Mouse (Mus musculus): ENCODE results near the gene Kcnn4. TPM values are rescaled to one million over a fixed set of nuclear protein-coding genes. Genes with fewer than 3 reads are reported as not detected.

Kcnn4 gene
- polyA plus RNA-seq, 1 experiment from 2014 or later: 0.56 TPM

GRCm38 (mm10) chr7:24382730-24383372 lies 12.8 kb downstream of the Kcnn4 start:
- Histone ChIP-seq H3K9me3 (no peaks in the 10 kb centered on the region), H3K36me3 (no peaks in the 10 kb centered on the region), H3K4me1 (0 out of 2 replicates have a peak, but pooled peaks cover 3% of the 10 kb centered on the region), H3K9ac (replicated peaks) (no peak overlapping the region), H3K27ac (replicated peaks) (no peak overlapping the region), H3K4me3 (no peak overlapping the region), H3K27me3 (no peaks in the 10 kb centered on the region), H3K4me2 (replicated peaks) (no peak overlapping the region)
- no peak for ATAC-seq (replicated peaks)
- WGBS: 82% methylated on average over 16 of the region's 16 CpGs

- no peak for ATAC-seq (replicated peaks)
- no peak overlapping the region for H3K4me3 ChIP-seq
- no peaks in the 10 kb centered on the region for H3K9me3 ChIP-seq
- no peak overlapping the region for H3K9ac ChIP-seq (replicated peaks)
- no peak overlapping the region for H3K4me2 ChIP-seq (replicated peaks)
- 66% methylated on average over 6 of the region's 6 CpGs for WGBS
- 0 out of 2 replicates have a peak, but pooled peaks cover 3% of the 10 kb centered on the region for H3K4me1 ChIP-seq
- H3K27ac ChIP-seq (replicated peaks): no peak overlapping the region
- H3K27me3 ChIP-seq: no peaks in the 10 kb centered on the region
- no peaks in the 10 kb centered on the region for H3K36me3 ChIP-seq
Measured at GRCm38 (mm10) chr7:24384070-24384469, 14.0 kb downstream of the Kcnn4 start.

- 0 out of 2 replicates have a peak, but pooled peaks cover 3% of the 10 kb centered on the region for H3K4me1 ChIP-seq
- WGBS: 9% methylated on average over 11 of the region's 11 CpGs
- H3K27me3 ChIP-seq: no peaks in the 10 kb centered on the region
- no peak overlapping the region for H3K9ac ChIP-seq (replicated peaks)
- H3K4me2 ChIP-seq (replicated peaks): peak overlapping the region; percentile 27
- no peak overlapping the region for H3K27ac ChIP-seq (replicated peaks)
- no peaks in the 10 kb centered on the region for H3K9me3 ChIP-seq
- ATAC-seq (replicated peaks): peak; percentile 55
- no peaks in the 10 kb centered on the region for H3K36me3 ChIP-seq
- H3K4me3 ChIP-seq: no peak overlapping the region
Measured at GRCm38 (mm10) chr7:24384827-24385226, 14.8 kb downstream of the Kcnn4 start.

- no peak overlapping the region for H3K4me3 ChIP-seq
- 89% methylated on average over 10 of the region's 10 CpGs for WGBS
- H3K27me3 ChIP-seq: no peaks in the 10 kb centered on the region
- no peak overlapping the region for H3K4me2 ChIP-seq (replicated peaks)
- H3K27ac ChIP-seq (replicated peaks): no peak overlapping the region
- 0 out of 2 replicates have a peak, but pooled peaks cover 3% of the 10 kb centered on the region for H3K4me1 ChIP-seq
- ATAC-seq (replicated peaks): no peak
- H3K9ac ChIP-seq (replicated peaks): no peak overlapping the region
- no peaks in the 10 kb centered on the region for H3K9me3 ChIP-seq
- H3K36me3 ChIP-seq: no peaks in the 10 kb centered on the region
Measured at GRCm38 (mm10) chr7:24387059-24387556, 17.0 kb downstream of the Kcnn4 start.

- H3K4me2 ChIP-seq (replicated peaks): no peak overlapping the region
Measured at GRCm38 (mm10) chr7:24389516-24390187, 19.6 kb downstream of the Kcnn4 start.

GRCm38 (mm10) chr7:24390512-24390911 lies 20.4 kb downstream of the Kcnn4 start:
- no peak for ATAC-seq (replicated peaks)

More at GRCm38 (mm10) chr7:24389516-24390187, 19.6 kb downstream of the Kcnn4 start:
- Histone ChIP-seq H3K27ac (replicated peaks) (no peak overlapping the region), H3K36me3 (no peaks in the 10 kb centered on the region), H3K4me1 (0 out of 2 replicates have a peak, but pooled peaks cover 2% of the 10 kb centered on the region), H3K4me3 (no peak overlapping the region), H3K9ac (replicated peaks) (no peak overlapping the region), H3K9me3 (no peaks in the 10 kb centered on the region), H3K27me3 (no peaks in the 10 kb centered on the region)
- WGBS: 78% methylated on average over 13 of the region's 13 CpGs
- ATAC-seq (replicated peaks): no peak

GRCm38 (mm10) chr7:24391077-24391476 lies 21.0 kb downstream of the Kcnn4 start:
- Histone ChIP-seq H3K27ac (replicated peaks) (no peak overlapping the region), H3K4me3 (no peak overlapping the region), H3K9me3 (no peaks in the 10 kb centered on the region), H3K4me1 (no peaks in the 10 kb centered on the region), H3K9ac (replicated peaks) (no peak overlapping the region), H3K4me2 (replicated peaks) (no peak overlapping the region), H3K36me3 (no peaks in the 10 kb centered on the region), H3K27me3 (no peaks in the 10 kb centered on the region)
- WGBS: 57% methylated on average over 5 of the region's 5 CpGs
- no peak for ATAC-seq (replicated peaks)

More at GRCm38 (mm10) chr7:24390512-24390911, 20.4 kb downstream of the Kcnn4 start:
- Histone ChIP-seq H3K27ac (replicated peaks) (no peak overlapping the region), H3K4me3 (no peak overlapping the region), H3K4me2 (replicated peaks) (no peak overlapping the region), H3K36me3 (no peaks in the 10 kb centered on the region), H3K27me3 (no peaks in the 10 kb centered on the region), H3K9me3 (no peaks in the 10 kb centered on the region), H3K9ac (replicated peaks) (no peak overlapping the region), H3K4me1 (no peaks in the 10 kb centered on the region)
- WGBS: 74% methylated on average over 7 of the region's 7 CpGs

GRCm38 (mm10) chr7:24391687-24392086 lies 21.6 kb downstream of the Kcnn4 start:
- no peak overlapping the region for H3K4me2 ChIP-seq (replicated peaks)
- no peaks in the 10 kb centered on the region for H3K4me1 ChIP-seq
- WGBS: 75% methylated on average over 2 of the region's 2 CpGs
- H3K9ac ChIP-seq (replicated peaks): no peak overlapping the region
- no peaks in the 10 kb centered on the region for H3K9me3 ChIP-seq
- ATAC-seq (replicated peaks): no peak
- H3K36me3 ChIP-seq: no peaks in the 10 kb centered on the region
- no peaks in the 10 kb centered on the region for H3K27me3 ChIP-seq
- no peak overlapping the region for H3K27ac ChIP-seq (replicated peaks)
- H3K4me3 ChIP-seq: no peak overlapping the region

- WGBS: 76% methylated on average over 3 of the region's 3 CpGs
Measured at GRCm38 (mm10) chr7:24394054-24394453, 24.0 kb downstream of the Kcnn4 start.

GRCm38 (mm10) chr7:24394475-24395161 lies 24.6 kb downstream of the Kcnn4 start:
- H3K27me3 ChIP-seq: no peaks in the 10 kb centered on the region
- H3K9me3 ChIP-seq: no peaks in the 10 kb centered on the region
- H3K4me1 ChIP-seq: no peaks in the 10 kb centered on the region
- H3K4me2 ChIP-seq (replicated peaks): no peak overlapping the region
- no peaks in the 10 kb centered on the region for H3K36me3 ChIP-seq
- no peak overlapping the region for H3K9ac ChIP-seq (replicated peaks)
- no peak overlapping the region for H3K27ac ChIP-seq (replicated peaks)
- H3K4me3 ChIP-seq: no peak overlapping the region
- WGBS: 89% methylated on average over 15 of the region's 15 CpGs
- ATAC-seq (replicated peaks): no peak

More at GRCm38 (mm10) chr7:24394054-24394453, 24.0 kb downstream of the Kcnn4 start:
- Histone ChIP-seq H3K27me3 (no peaks in the 10 kb centered on the region), H3K4me1 (no peaks in the 10 kb centered on the region), H3K36me3 (no peaks in the 10 kb centered on the region), H3K9me3 (no peaks in the 10 kb centered on the region), H3K27ac (replicated peaks) (no peak overlapping the region), H3K9ac (replicated peaks) (no peak overlapping the region), H3K4me3 (no peak overlapping the region), H3K4me2 (replicated peaks) (no peak overlapping the region)
- no peak for ATAC-seq (replicated peaks)

- no peak overlapping the region for H3K9ac ChIP-seq (replicated peaks)
- 83% methylated on average over 11 of the region's 11 CpGs for WGBS
Measured at GRCm38 (mm10) chr7:24396832-24397231, 26.8 kb downstream of the Kcnn4 start.

GRCm38 (mm10) chr7:24398364-24398913 lies 28.4 kb downstream of the Kcnn4 start:
- Histone ChIP-seq H3K27ac (replicated peaks) (no peak overlapping the region), H3K4me3 (no peak overlapping the region), H3K9ac (replicated peaks) (no peak overlapping the region), H3K27me3 (no peaks in the 10 kb centered on the region), H3K36me3 (peaks cover 1% of the 10 kb centered on the region; the same call in 1 of the 2 replicates), H3K4me1 (peaks cover 14% of the 10 kb centered on the region), H3K4me2 (replicated peaks) (no peak overlapping the region), H3K9me3 (no peaks in the 10 kb centered on the region)
- ATAC-seq (replicated peaks): no peak
- WGBS: 98% methylated on average over 8 of the region's 8 CpGs

More at GRCm38 (mm10) chr7:24396832-24397231, 26.8 kb downstream of the Kcnn4 start:
- Histone ChIP-seq H3K9me3 (no peaks in the 10 kb centered on the region), H3K27ac (replicated peaks) (no peak overlapping the region), H3K4me3 (no peak overlapping the region), H3K36me3 (no peaks in the 10 kb centered on the region), H3K4me2 (replicated peaks) (no peak overlapping the region), H3K27me3 (no peaks in the 10 kb centered on the region), H3K4me1 (peaks cover 14% of the 10 kb centered on the region)
- ATAC-seq (replicated peaks): no peak

Data from forebrain, embryonic 15.5 days (tissue).